Mouse (Mus musculus) lung, adult 2 months (tissue): ENCODE results near the gene Eme2.

Experiments
- CTCF ChIP-seq: fragments of 200-500 bp; IDR thresholded peaks from 2 replicates; pipeline ENCODE4 v1.5.1; 2011; ENCODE audit warnings: mild to moderate bottlenecking, low read length, control low read depth; ENCODE audit not compliant: insufficient read depth
- POLR2A ChIP-seq: fragments of 200-500 bp; IDR thresholded peaks from 2 replicates; pipeline ENCODE4 v1.6.1; 2011; ENCODE audit warnings: low read depth, mild to moderate bottlenecking, control low read depth, low read length, borderline replicate concordance; ENCODE audit errors: extremely low read depth

- TF ChIP-seq CTCF (no peak), POLR2A (peak; percentile 24; the same call in 1 of the 2 replicates)
Measured at GRCm38 (mm10) chr17:24896241-24896992, 1.5 kb upstream of the Eme2 start, which contains the start of gene Nme3.
